Mouse (Mus musculus) embryo, embryonic 10 days (tissue): Measurements from ENCODE around the gene Ear14.
"Not testable (repeated sequence)": the region's sequence is repeated elsewhere in the genome, so short reads cannot be mapped to it uniquely, and the experiment has no call there.

Source experiments
- DNase-seq: peaks from one replicate; pipeline ENCODE4 v3.0.0-alpha.2; 2015; ENCODE audit warnings: low spot score

The Ear14 gene

DNA sequence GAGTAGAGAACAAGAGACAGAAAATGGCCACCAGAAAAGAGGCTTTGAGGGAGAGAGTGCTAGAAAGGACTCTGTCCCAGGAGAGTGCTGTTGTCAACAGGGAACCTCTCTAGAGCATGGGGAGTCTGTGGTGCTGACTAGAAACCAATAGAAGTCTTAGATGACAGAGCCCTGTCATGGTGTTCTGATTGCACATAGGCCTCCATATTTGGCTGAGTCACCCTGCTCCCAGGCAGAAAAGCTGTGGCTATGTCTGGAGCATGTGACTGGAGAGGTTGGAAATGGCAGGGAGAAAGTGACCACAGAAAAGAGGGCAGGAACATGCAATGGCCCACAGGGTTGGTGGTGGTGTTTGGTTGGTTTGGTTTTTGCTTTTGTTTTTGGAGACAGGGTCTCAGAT, 49.0 kb downstream of the Ear14 start:
- DNase-seq = not testable (repeated sequence)

DNA sequence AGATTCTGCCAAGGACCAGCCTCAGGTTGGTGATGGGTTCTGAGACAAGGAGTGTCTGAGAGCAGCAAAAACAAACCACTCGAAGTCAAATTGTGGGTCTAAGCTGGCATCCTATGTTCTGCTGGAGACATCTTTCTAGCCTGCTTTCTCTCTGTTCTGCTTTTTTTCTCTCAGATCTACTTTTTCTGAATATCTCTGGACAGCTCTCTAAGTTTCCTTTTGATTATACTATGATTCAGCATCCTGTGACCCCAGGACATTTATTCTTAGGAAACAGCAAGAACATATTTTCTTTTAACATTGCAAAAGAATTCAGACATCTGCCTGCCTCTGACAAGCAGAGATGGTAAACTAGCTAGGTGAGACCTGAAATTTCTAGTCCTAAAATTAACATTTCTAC, 50.4 kb downstream of the Ear14 start:
- DNase-seq = no peak
